Mouse (Mus musculus): ENCODE measurements around the gene Clic5. TPM values are rescaled to one million over a fixed set of nuclear protein-coding genes. Genes with fewer than 3 reads are reported as not detected.

Gene Clic5
- polyA plus RNA-seq, 1 experiment: 4.9 TPM

GRCm38 (mm10) chr17:44192981-44193380 lies 4.6 kb downstream of the Clic5 start:
- DNase-seq (ENCODE audit: low read depth): no peak

GRCm38 (mm10) chr17:44199158-44199557 lies 10.8 kb downstream of the Clic5 start:
- no peak for DNase-seq (ENCODE audit: low read depth)

GRCm38 (mm10) chr17:44202952-44203351 lies 14.6 kb downstream of the Clic5 start:
- DNase-seq (ENCODE audit: low read depth): no peak

GRCm38 (mm10) chr17:44204787-44205186 lies 16.4 kb downstream of the Clic5 start:
- DNase-seq (ENCODE audit: low read depth): no peak

- no peak for DNase-seq (ENCODE audit: low read depth)
Observed at GRCm38 (mm10) chr17:44205562-44205961, 17.2 kb downstream of the Clic5 start.

- DNase-seq (ENCODE audit: low read depth): no peak
Observed at GRCm38 (mm10) chr17:44208900-44209299, 20.5 kb downstream of the Clic5 start.

GRCm38 (mm10) chr17:44212960-44213619 lies 24.7 kb downstream of the Clic5 start:
- no peak for DNase-seq (ENCODE audit: low read depth)

- no peak for DNase-seq (ENCODE audit: low read depth)
Observed at GRCm38 (mm10) chr17:44215196-44215799, 26.9 kb downstream of the Clic5 start.

- DNase-seq (ENCODE audit: low read depth): no peak
Observed at GRCm38 (mm10) chr17:44217185-44217584, 28.8 kb downstream of the Clic5 start.

- no peak for DNase-seq (ENCODE audit: low read depth)
Observed at GRCm38 (mm10) chr17:44219943-44220342, 31.6 kb downstream of the Clic5 start.

- no peak for DNase-seq (ENCODE audit: low read depth)
Observed at GRCm38 (mm10) chr17:44228428-44228827, 40.0 kb downstream of the Clic5 start.

GRCm38 (mm10) chr17:44230083-44230482 lies 41.7 kb downstream of the Clic5 start:
- no peak for DNase-seq (ENCODE audit: low read depth)

GRCm38 (mm10) chr17:44239030-44239721 lies 50.8 kb downstream of the Clic5 start:
- no peak for DNase-seq (ENCODE audit: low read depth)

- DNase-seq (ENCODE audit: low read depth): no peak
Observed at GRCm38 (mm10) chr17:44240742-44241141, 52.4 kb downstream of the Clic5 start.

GRCm38 (mm10) chr17:44244096-44244495 lies 55.7 kb downstream of the Clic5 start:
- DNase-seq (ENCODE audit: low read depth): no peak

- DNase-seq (ENCODE audit: low read depth): no peak
Observed at GRCm38 (mm10) chr17:44244625-44245024, 56.2 kb downstream of the Clic5 start.

- DNase-seq (ENCODE audit: low read depth): no peak
Observed at GRCm38 (mm10) chr17:44246153-44246700, 57.8 kb downstream of the Clic5 start.

- DNase-seq (ENCODE audit: low read depth): no peak
Observed at GRCm38 (mm10) chr17:44249544-44249943, 61.2 kb downstream of the Clic5 start.

- DNase-seq (ENCODE audit: low read depth): no peak
Observed at GRCm38 (mm10) chr17:44252653-44253052, 64.3 kb downstream of the Clic5 start.

GRCm38 (mm10) chr17:44254698-44255097 lies 66.3 kb downstream of the Clic5 start:
- DNase-seq (ENCODE audit: low read depth): no peak

- DNase-seq (ENCODE audit: low read depth): no peak
Observed at GRCm38 (mm10) chr17:44256583-44256982, 68.2 kb downstream of the Clic5 start.

GRCm38 (mm10) chr17:44259245-44259644 lies 70.9 kb downstream of the Clic5 start:
- DNase-seq (ENCODE audit: low read depth): no peak
